Mouse (Mus musculus): ENCODE measurements around the gene Arl14. TPM values are rescaled to one million over a fixed set of nuclear protein-coding genes. Genes with fewer than 3 reads are reported as not detected.

Gene Arl14
- not detected in 2 replicates for polyA plus RNA-seq (2015; fragmentation: Nextera tagmentation; extraction: Ambion mirVana)

DNA sequence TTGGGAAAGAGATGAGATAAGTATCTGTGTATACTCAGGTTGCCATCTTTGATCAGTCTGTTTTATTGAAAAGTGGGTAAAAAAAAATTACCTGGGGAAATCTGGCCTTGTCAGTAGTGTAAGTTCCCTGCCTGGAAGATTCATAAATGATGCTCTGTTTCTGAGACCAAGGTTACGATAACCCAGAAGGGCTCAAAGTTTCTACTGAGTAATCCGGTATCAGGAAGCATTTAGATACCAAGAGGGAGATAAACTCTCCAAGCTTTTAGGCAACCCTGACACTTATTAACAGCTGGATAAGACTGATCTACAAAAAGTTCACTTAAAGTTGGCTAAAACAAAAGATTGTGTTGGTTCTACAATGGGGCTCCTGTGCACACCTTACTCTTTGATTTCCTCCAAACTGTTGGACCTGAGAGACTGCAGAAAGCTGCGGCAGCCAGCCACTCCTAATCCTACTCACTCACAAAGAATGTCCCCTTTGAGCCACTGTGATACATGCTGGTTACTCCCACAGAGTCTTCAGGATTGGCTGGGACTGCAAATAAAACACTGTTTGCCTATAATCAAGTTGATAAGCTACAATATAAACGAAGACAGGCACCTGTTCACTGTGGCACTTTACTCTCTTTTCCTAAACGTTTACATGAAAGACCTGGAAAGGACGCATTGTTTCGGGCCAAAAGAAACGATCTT, at the start of gene Arl14:
TSS of gene Arl14 (plus strand) at position 614 of the 696 bp plus-strand sequence.
- Histone ChIP-seq H3K36me3 (no peaks in the 10 kb centered on the region), H3K4me3 (no peak within 1 kb of the TSS), H3K9me3 (no peaks in the 10 kb centered on the region), H3K4me2 (replicated peaks) (no peak within 1 kb of the TSS), H3K27me3 (no peaks in the 10 kb centered on the region), H3K27ac (replicated peaks) (no peak within 1 kb of the TSS), H3K9ac (replicated peaks) (no peak within 1 kb of the TSS), H3K4me1 (no peaks in the 10 kb centered on the region)
- ATAC-seq (replicated peaks) = no peak
- 67% methylated on average over 8 of the region's 8 CpGs for WGBS

DNA sequence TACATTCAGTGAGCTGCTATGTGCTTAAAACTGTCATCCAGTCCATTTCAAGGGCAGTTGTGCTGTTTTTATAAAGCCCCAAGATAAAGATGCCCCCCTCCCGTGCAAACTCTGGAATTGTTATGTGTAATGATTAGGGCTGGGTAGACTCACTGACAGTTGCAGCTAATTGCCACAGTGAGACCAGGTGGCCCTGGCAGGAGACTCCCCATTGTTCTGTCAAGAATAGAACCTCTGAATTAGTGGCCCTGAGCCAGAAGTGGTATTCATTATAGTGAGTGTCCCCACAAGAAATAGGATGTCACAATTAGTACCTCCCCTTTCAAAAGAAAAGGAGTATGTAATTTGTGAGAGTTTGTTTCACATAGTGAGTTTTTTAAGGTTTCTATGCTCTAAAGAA, 47.0 kb upstream of the Arl14 start:
- no peaks in the 10 kb centered on the region for H3K9me3 ChIP-seq
- WGBS = 5% methylated on average over 1 of the region's 1 CpGs
- H3K27ac ChIP-seq (replicated peaks) = no peak overlapping the region
- no peak for ATAC-seq (replicated peaks)
- H3K9ac ChIP-seq (replicated peaks) = no peak overlapping the region
- H3K36me3 ChIP-seq = no peaks in the 10 kb centered on the region
- H3K4me2 ChIP-seq (replicated peaks) = no peak overlapping the region
- no peaks in the 10 kb centered on the region for H3K27me3 ChIP-seq
- H3K4me1 ChIP-seq = peaks cover 22% of the 10 kb centered on the region
- H3K4me3 ChIP-seq = no peak overlapping the region

DNA sequence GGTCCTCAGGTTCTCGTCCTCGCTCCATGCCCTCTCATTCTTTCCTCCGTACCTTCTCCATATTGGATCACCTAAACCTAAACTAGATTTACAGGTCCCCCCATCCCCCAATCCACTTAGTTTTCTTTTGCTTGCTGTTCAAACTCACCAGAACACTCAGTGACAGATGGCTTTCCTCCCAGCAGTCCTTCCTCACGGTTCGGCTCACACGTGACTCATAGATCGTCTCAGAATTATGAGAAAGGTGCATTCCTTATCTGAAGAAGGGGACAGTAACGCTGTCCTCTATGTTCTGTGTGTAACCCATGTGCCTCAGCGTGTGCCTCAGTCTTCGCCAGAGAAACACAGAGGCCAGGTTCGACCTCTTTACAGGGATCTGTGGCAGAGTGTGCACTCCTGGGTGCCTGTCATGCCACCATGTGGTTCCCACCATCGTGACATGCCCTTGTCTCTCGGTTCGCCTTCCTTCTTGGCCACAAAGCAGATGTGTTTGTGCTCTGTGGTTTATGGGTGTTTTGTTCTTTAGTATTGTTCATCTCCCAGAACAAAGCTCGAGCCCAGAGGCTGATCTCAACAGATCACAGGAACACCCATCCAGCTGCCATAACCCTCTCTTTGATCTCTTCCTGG, 44.9 kb upstream of the Arl14 start:
- H3K36me3 ChIP-seq = no peaks in the 10 kb centered on the region
- no peaks in the 10 kb centered on the region for H3K9me3 ChIP-seq
- ATAC-seq (replicated peaks) = 0 out of 2 replicates have a peak, but pooled peaks have one; percentile 23
- H3K4me1 ChIP-seq = peaks cover 22% of the 10 kb centered on the region
- H3K27ac ChIP-seq (replicated peaks) = no peak overlapping the region
- no peak overlapping the region for H3K4me3 ChIP-seq
- H3K9ac ChIP-seq (replicated peaks) = no peak overlapping the region
- H3K4me2 ChIP-seq (replicated peaks) = no peak overlapping the region
- WGBS = 71% methylated on average over 15 of the region's 15 CpGs
- no peaks in the 10 kb centered on the region for H3K27me3 ChIP-seq

DNA sequence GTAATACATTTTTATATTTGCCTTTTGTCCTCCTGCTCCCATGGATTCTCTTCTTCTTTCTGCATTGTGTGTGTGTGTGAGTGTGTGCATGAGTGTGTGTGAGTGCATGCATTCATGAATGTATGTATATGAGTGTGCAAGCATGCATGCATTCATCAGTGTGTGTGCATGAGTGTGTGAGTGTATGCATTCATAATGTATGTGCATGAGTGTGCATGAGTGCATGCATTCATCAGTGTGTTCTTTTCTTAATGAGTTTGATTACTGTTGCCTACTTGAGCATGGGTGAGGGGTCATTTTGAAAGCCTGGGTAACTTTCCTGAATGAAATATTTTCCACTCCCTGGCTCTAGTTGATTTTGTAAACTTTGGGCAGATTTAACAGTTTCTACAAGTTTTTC, 44.3 kb upstream of the Arl14 start:
- H3K4me3 ChIP-seq = no peak overlapping the region
- H3K36me3 ChIP-seq = no peaks in the 10 kb centered on the region
- no peaks in the 10 kb centered on the region for H3K9me3 ChIP-seq
- no peak overlapping the region for H3K9ac ChIP-seq (replicated peaks)
- H3K27ac ChIP-seq (replicated peaks) = no peak overlapping the region
- peaks cover 22% of the 10 kb centered on the region for H3K4me1 ChIP-seq
- no peaks in the 10 kb centered on the region for H3K27me3 ChIP-seq
- H3K4me2 ChIP-seq (replicated peaks) = peak overlapping the region; percentile 18
- ATAC-seq (replicated peaks) = peak; percentile 67

DNA sequence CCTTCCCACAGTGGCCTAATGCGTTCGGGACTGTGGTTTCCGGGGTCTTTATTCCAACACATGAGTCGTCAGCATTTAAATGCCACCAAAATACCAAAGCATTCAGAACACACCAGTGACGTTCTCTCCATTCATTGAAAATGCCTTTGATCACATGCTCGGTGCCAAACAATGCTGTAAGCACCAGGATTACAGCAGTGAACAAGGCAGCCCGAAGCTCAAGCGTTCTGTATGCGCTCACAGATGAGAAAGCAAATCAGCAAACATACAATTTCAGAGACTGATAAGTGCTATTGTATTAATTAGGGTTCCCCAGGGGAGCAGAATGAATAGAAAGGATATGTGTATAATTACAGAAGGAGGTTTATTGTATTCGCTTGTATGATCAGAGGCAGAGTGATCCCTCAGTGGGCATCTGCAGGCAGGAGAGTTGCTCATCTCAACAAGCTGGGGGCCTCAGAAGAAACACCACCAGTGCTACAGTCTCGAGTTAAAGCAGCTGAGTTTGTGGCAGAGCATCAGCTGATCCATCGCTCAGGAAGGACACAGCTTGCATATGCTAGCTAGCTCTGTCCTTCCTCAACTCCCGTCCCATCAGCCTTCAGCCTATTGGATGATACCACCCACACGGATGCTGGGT, 43.7 kb upstream of the Arl14 start:
- peak overlapping the region; percentile 18 for H3K4me2 ChIP-seq (replicated peaks)
- no peak overlapping the region for H3K4me3 ChIP-seq
- no peaks in the 10 kb centered on the region for H3K36me3 ChIP-seq
- peaks cover 22% of the 10 kb centered on the region for H3K4me1 ChIP-seq
- H3K9ac ChIP-seq (replicated peaks) = no peak overlapping the region
- H3K27ac ChIP-seq (replicated peaks) = no peak overlapping the region; the same call in 1 of the 2 replicates
- WGBS = 16% methylated on average over 14 of the region's 14 CpGs
- H3K9me3 ChIP-seq = no peaks in the 10 kb centered on the region
- peak; percentile 92 for ATAC-seq (replicated peaks)
- H3K27me3 ChIP-seq = no peaks in the 10 kb centered on the region

DNA sequence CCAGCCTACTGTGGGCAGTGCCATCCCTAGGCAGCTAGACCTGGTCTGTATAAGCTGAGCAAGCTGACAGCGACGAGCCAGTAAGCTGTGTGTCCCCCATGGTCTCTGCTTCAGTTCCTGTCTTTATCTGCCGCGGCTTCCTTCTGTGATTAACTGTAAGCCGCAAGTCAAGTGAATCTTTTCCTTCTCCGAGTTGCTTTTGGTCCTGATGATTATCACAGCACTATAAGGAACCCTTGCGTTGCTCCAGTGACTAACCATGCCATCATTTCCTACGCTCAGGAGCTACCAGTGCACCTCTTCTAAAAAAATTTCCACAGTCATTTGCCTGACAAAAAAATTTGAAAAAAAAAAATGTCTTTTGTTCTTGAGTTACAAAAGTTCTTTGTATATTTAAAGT, 40.7 kb upstream of the Arl14 start:
- Histone ChIP-seq H3K4me2 (replicated peaks) (no peak overlapping the region), H3K27me3 (no peaks in the 10 kb centered on the region), H3K9me3 (no peaks in the 10 kb centered on the region), H3K9ac (replicated peaks) (no peak overlapping the region), H3K27ac (replicated peaks) (no peak overlapping the region), H3K36me3 (no peaks in the 10 kb centered on the region), H3K4me1 (peaks cover 22% of the 10 kb centered on the region), H3K4me3 (no peak overlapping the region)
- WGBS = 91% methylated on average over 8 of the region's 8 CpGs
- ATAC-seq (replicated peaks) = no peak

DNA sequence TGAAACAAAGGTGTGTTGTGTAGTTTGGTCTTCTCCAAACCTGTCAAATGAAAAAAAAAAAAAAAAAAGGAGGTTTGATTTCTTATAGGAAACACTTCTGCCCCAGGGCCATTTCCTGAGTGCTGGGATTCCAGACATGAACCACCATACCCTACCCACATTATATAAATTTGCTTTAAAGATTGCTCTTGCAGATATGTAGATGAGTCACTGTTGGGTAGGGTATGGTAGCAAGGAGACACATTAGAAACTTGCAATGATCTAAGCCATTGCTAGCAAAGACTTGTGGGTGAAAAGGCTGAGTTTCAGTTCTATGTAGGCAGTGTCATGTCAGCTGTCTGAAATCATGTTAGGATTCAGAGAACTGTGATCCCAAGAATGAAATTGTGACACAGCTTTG, 40.0 kb upstream of the Arl14 start:
- H3K9ac ChIP-seq (replicated peaks) = no peak overlapping the region
- no peaks in the 10 kb centered on the region for H3K27me3 ChIP-seq
- H3K4me3 ChIP-seq = no peak overlapping the region
- H3K4me2 ChIP-seq (replicated peaks) = no peak overlapping the region
- ATAC-seq (replicated peaks) = no peak
- peaks cover 25% of the 10 kb centered on the region for H3K4me1 ChIP-seq
- H3K36me3 ChIP-seq = no peaks in the 10 kb centered on the region
- H3K27ac ChIP-seq (replicated peaks) = no peak overlapping the region
- no peaks in the 10 kb centered on the region for H3K9me3 ChIP-seq

DNA sequence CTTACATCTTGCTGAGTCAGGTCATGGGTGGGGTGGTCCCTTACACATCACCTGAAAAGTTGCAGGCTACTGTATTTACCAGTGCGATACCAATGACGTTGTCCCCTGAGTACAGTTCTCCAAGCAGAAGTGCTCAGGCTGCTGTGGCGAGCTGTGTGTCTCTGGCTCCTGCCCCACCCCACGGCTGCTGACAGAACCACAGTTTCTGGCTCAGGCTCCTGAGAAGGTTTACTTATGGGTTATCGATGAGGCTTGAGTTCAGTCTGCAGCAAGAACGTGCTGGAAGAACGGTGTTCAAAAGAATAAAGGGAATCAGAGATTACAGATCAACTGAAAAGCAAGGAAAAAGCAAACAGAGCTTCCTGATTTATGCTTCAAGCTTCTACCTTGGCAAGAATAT, 37.0 kb upstream of the Arl14 start:
- no peaks in the 10 kb centered on the region for H3K9me3 ChIP-seq
- no peak overlapping the region for H3K27ac ChIP-seq (replicated peaks)

DNA sequence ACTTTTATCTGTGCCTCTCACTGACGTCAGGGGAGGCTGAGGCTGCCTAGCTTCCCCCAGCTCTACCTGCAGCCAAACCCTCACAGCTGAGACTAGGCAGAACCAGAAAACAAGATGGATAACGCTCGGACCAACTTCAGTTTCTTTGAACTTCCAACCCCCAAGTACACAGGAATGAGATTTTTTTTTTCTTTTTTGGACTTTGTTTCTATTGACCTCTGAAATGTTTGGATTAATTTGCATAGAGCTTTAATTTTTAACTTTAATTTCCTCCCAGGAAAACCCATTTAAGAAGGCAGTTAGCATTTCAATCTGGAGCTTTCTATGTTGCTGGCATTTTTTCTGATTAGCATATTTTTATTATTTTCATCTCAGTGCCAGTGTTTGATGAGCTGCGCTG, 36.2 kb upstream of the Arl14 start:
- WGBS = 73% methylated on average over 4 of the region's 4 CpGs
- no peak overlapping the region for H3K27ac ChIP-seq (replicated peaks)
- H3K4me3 ChIP-seq = no peak overlapping the region
- H3K27me3 ChIP-seq = no peaks in the 10 kb centered on the region
- H3K36me3 ChIP-seq = no peaks in the 10 kb centered on the region
- no peak overlapping the region for H3K9ac ChIP-seq (replicated peaks)
- H3K4me1 ChIP-seq = peaks cover 5% of the 10 kb centered on the region; the same call in 1 of the 2 replicates
- no peaks in the 10 kb centered on the region for H3K9me3 ChIP-seq
- H3K4me2 ChIP-seq (replicated peaks) = no peak overlapping the region
- no peak for ATAC-seq (replicated peaks)

More for the DNA sequence above, 37.0 kb upstream of the Arl14 start:
- Histone ChIP-seq H3K4me3 (no peak overlapping the region), H3K9ac (replicated peaks) (no peak overlapping the region), H3K27me3 (no peaks in the 10 kb centered on the region), H3K36me3 (no peaks in the 10 kb centered on the region), H3K4me1 (peaks cover 5% of the 10 kb centered on the region; the same call in 1 of the 2 replicates), H3K4me2 (replicated peaks) (no peak overlapping the region)
- no peak for ATAC-seq (replicated peaks)
- 84% methylated on average over 7 of the region's 7 CpGs for WGBS

DNA sequence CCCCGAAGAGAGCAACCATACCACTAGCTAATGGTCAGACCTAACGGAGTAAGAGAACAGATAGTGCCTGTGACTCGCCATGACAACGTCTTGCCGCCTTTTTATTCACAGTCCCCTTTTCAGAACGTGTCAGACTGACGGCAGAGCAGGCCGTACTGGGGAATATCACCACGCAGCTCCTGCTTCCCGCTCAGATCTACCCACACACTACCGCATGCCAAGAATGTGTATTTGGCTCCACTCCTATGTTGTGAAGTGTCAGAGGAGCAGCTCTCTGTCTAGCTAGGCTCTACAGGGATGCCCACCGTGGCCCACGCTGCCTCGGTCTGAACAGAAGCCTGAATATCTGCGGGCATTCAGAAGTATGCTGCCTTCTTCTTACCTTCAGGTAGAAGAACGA, 35.6 kb upstream of the Arl14 start:
- WGBS = 62% methylated on average over 16 of the region's 16 CpGs

DNA sequence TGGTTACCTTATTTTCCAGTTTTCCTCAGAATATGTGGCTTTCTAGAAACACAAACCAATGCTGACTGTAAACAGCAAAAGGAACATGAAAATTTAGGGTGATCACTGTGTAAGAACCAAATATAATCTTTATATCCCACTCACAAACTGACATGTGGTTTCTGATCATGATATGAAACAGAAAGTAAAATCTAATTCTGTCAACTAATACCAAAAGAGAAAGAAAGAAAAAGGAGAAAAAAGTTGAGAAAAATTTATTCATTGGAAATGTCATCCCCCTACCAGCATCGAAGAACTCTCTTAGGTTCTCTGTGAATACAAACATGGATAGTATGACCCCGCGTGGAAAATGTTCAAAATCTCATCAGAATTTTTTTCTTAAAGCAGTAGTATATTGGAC, 29.2 kb upstream of the Arl14 start:
- H3K4me3 ChIP-seq = no peak overlapping the region
- H3K27me3 ChIP-seq = no peaks in the 10 kb centered on the region
- H3K4me2 ChIP-seq (replicated peaks) = no peak overlapping the region
- no peak for ATAC-seq (replicated peaks)
- H3K9ac ChIP-seq (replicated peaks) = no peak overlapping the region
- H3K9me3 ChIP-seq = no peaks in the 10 kb centered on the region
- H3K27ac ChIP-seq (replicated peaks) = no peak overlapping the region
- WGBS = 97% methylated on average over 3 of the region's 3 CpGs
- no peaks in the 10 kb centered on the region for H3K36me3 ChIP-seq
- H3K4me1 ChIP-seq = no peaks in the 10 kb centered on the region

More for the DNA sequence above, 35.6 kb upstream of the Arl14 start:
- Histone ChIP-seq H3K27me3 (no peaks in the 10 kb centered on the region), H3K36me3 (no peaks in the 10 kb centered on the region), H3K4me3 (no peak overlapping the region), H3K4me2 (replicated peaks) (no peak overlapping the region), H3K27ac (replicated peaks) (no peak overlapping the region), H3K9ac (replicated peaks) (no peak overlapping the region), H3K4me1 (peaks cover 5% of the 10 kb centered on the region; the same call in 1 of the 2 replicates), H3K9me3 (no peaks in the 10 kb centered on the region)
- peak; percentile 53; the same call in 1 of the 2 replicates for ATAC-seq (replicated peaks)

DNA sequence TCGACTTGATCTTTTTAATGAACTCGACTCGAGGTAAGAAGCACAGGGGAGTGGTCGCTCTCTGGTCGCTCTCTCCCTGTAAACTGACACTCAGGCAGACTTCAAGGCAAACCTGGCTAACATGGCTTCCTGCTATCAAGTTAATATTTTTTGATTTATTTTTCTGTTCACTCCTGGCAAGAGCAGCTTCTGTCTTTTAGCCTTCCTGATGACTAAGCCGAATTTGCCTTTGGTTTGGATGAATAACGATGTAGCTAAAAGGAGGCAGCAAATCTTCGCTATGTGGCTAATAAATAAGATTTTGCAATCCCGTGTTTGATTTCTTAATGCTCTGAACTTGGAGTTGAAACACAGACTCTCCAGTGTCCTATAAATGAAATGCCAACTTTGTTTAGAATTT, 27.7 kb upstream of the Arl14 start:
- Histone ChIP-seq H3K9me3 (no peaks in the 10 kb centered on the region), H3K9ac (replicated peaks) (no peak overlapping the region), H3K36me3 (no peaks in the 10 kb centered on the region), H3K4me2 (replicated peaks) (no peak overlapping the region), H3K4me3 (no peak overlapping the region), H3K27ac (replicated peaks) (no peak overlapping the region), H3K27me3 (no peaks in the 10 kb centered on the region), H3K4me1 (no peaks in the 10 kb centered on the region)
- WGBS = 57% methylated on average over 9 of the region's 9 CpGs
- ATAC-seq (replicated peaks) = no peak

All from forebrain, embryonic 15.5 days (tissue).